Mouse (Mus musculus): Measurements from ENCODE around the gene Mpc2.

Gene Mpc2

GRCm38 (mm10) chr1:165471490-165471889 is 11.1 kb downstream of the Mpc2 start:
- Histone ChIP-seq H3K4me1 (replicated peaks; ENCODE audit: low read depth, low read length) (no peaks in the 10 kb centered on the region), H3K36me3 (ENCODE audit: insufficient read depth, low read length) (no peaks in the 10 kb centered on the region), H3K9me3 (ENCODE audit: low read length) (no peaks in the 10 kb centered on the region), H3K27me3 (ENCODE audit: insufficient read depth, low read length) (no peaks in the 10 kb centered on the region), H3K4me3 (replicated peaks; ENCODE audit: low read length) (no peak overlapping the region)
- no peak for TF ChIP-seq CTCF (conservative IDR thresholded peaks at IDR 0.05; ENCODE audit: low read length)
- TF ChIP-seq POU5F1 (IDR thresholded peaks at IDR 0.05; ENCODE audit: borderline replicate concordance, low read length): no peak
- TF ChIP-seq NANOG (IDR thresholded peaks at IDR 0.05; ENCODE audit: borderline replicate concordance, low read length): no peak

- no peak for TF ChIP-seq POU5F1 (IDR thresholded peaks at IDR 0.05; ENCODE audit: borderline replicate concordance, low read length)
- no peak for TF ChIP-seq CTCF (conservative IDR thresholded peaks at IDR 0.05; ENCODE audit: low read length)
- no peak for TF ChIP-seq NANOG (IDR thresholded peaks at IDR 0.05; ENCODE audit: borderline replicate concordance, low read length)
- H3K36me3 ChIP-seq (ENCODE audit: insufficient read depth, low read length): no peaks in the 10 kb centered on the region
- no peaks in the 10 kb centered on the region for H3K4me1 ChIP-seq (replicated peaks; ENCODE audit: low read depth, low read length)
- no peaks in the 10 kb centered on the region for H3K9me3 ChIP-seq (ENCODE audit: low read length)
- no peak within 1 kb of the TSS for H3K4me3 ChIP-seq (replicated peaks; ENCODE audit: low read length)
- no peaks in the 10 kb centered on the region for H3K27me3 ChIP-seq (ENCODE audit: insufficient read depth, low read length)
Measured at GRCm38 (mm10) chr1:165484688-165485233, 24.3 kb downstream of the Mpc2 start, which contains the start of gene Adcy10. TSS of gene Adcy10 (plus strand) at chr1:165485183.

- TF ChIP-seq NANOG (IDR thresholded peaks at IDR 0.05; ENCODE audit: borderline replicate concordance, low read length): no peak
- no peak for TF ChIP-seq CTCF (conservative IDR thresholded peaks at IDR 0.05; ENCODE audit: low read length)
- no peak for TF ChIP-seq POU5F1 (IDR thresholded peaks at IDR 0.05; ENCODE audit: borderline replicate concordance, low read length)
Measured at GRCm38 (mm10) chr1:165486108-165486507, 25.7 kb downstream of the Mpc2 start.

GRCm38 (mm10) chr1:165489197-165489596 is 28.8 kb downstream of the Mpc2 start:
- no peaks in the 10 kb centered on the region for H3K36me3 ChIP-seq (ENCODE audit: insufficient read depth, low read length)
- H3K4me3 ChIP-seq (replicated peaks; ENCODE audit: low read length): no peak overlapping the region
- no peaks in the 10 kb centered on the region for H3K27me3 ChIP-seq (ENCODE audit: insufficient read depth, low read length)
- H3K4me1 ChIP-seq (replicated peaks; ENCODE audit: low read depth, low read length): no peaks in the 10 kb centered on the region
- H3K9me3 ChIP-seq (ENCODE audit: low read length): no peaks in the 10 kb centered on the region
- TF ChIP-seq CTCF (conservative IDR thresholded peaks at IDR 0.05; ENCODE audit: low read length) (no peak), NANOG (IDR thresholded peaks at IDR 0.05; ENCODE audit: borderline replicate concordance, low read length) (no peak), POU5F1 (IDR thresholded peaks at IDR 0.05; ENCODE audit: borderline replicate concordance, low read length) (no peak)

More at GRCm38 (mm10) chr1:165486108-165486507, 25.7 kb downstream of the Mpc2 start:
- H3K27me3 ChIP-seq (ENCODE audit: insufficient read depth, low read length): no peaks in the 10 kb centered on the region
- no peaks in the 10 kb centered on the region for H3K9me3 ChIP-seq (ENCODE audit: low read length)
- H3K4me1 ChIP-seq (replicated peaks; ENCODE audit: low read depth, low read length): no peaks in the 10 kb centered on the region
- H3K36me3 ChIP-seq (ENCODE audit: insufficient read depth, low read length): no peaks in the 10 kb centered on the region
- H3K4me3 ChIP-seq (replicated peaks; ENCODE audit: low read length): no peak overlapping the region

- no peak overlapping the region for H3K4me3 ChIP-seq (replicated peaks; ENCODE audit: low read length)
- H3K9me3 ChIP-seq (ENCODE audit: low read length): no peaks in the 10 kb centered on the region
- H3K27me3 ChIP-seq (ENCODE audit: insufficient read depth, low read length): no peaks in the 10 kb centered on the region
- no peaks in the 10 kb centered on the region for H3K36me3 ChIP-seq (ENCODE audit: insufficient read depth, low read length)
- no peaks in the 10 kb centered on the region for H3K4me1 ChIP-seq (replicated peaks; ENCODE audit: low read depth, low read length)
- no peak for TF ChIP-seq POU5F1 (IDR thresholded peaks at IDR 0.05; ENCODE audit: borderline replicate concordance, low read length)
- no peak for TF ChIP-seq NANOG (IDR thresholded peaks at IDR 0.05; ENCODE audit: borderline replicate concordance, low read length)
- no peak for TF ChIP-seq CTCF (conservative IDR thresholded peaks at IDR 0.05; ENCODE audit: low read length)
Measured at GRCm38 (mm10) chr1:165498856-165499255, 38.4 kb downstream of the Mpc2 start.

GRCm38 (mm10) chr1:165503307-165504024 is 43.0 kb downstream of the Mpc2 start:
- TF ChIP-seq NANOG (IDR thresholded peaks at IDR 0.05; ENCODE audit: borderline replicate concordance, low read length): no peak
- TF ChIP-seq CTCF (conservative IDR thresholded peaks at IDR 0.05; ENCODE audit: low read length): no peak
- no peak for TF ChIP-seq POU5F1 (IDR thresholded peaks at IDR 0.05; ENCODE audit: borderline replicate concordance, low read length)
- Histone ChIP-seq H3K4me1 (replicated peaks; ENCODE audit: low read depth, low read length) (no peaks in the 10 kb centered on the region), H3K36me3 (ENCODE audit: insufficient read depth, low read length) (no peaks in the 10 kb centered on the region), H3K9me3 (ENCODE audit: low read length) (no peaks in the 10 kb centered on the region), H3K4me3 (replicated peaks; ENCODE audit: low read length) (no peak overlapping the region), H3K27me3 (ENCODE audit: insufficient read depth, low read length) (no peaks in the 10 kb centered on the region)

- no peaks in the 10 kb centered on the region for H3K4me1 ChIP-seq (replicated peaks; ENCODE audit: low read depth, low read length)
- no peaks in the 10 kb centered on the region for H3K27me3 ChIP-seq (ENCODE audit: insufficient read depth, low read length)
- H3K4me3 ChIP-seq (replicated peaks; ENCODE audit: low read length): no peak overlapping the region
- H3K36me3 ChIP-seq (ENCODE audit: insufficient read depth, low read length): no peaks in the 10 kb centered on the region
- no peak for TF ChIP-seq NANOG (IDR thresholded peaks at IDR 0.05; ENCODE audit: borderline replicate concordance, low read length)
- no peak for TF ChIP-seq CTCF (conservative IDR thresholded peaks at IDR 0.05; ENCODE audit: low read length)
- TF ChIP-seq POU5F1 (IDR thresholded peaks at IDR 0.05; ENCODE audit: borderline replicate concordance, low read length): no peak
- no peaks in the 10 kb centered on the region for H3K9me3 ChIP-seq (ENCODE audit: low read length)
Measured at GRCm38 (mm10) chr1:165506303-165506702, 45.9 kb downstream of the Mpc2 start.

- H3K36me3 ChIP-seq (ENCODE audit: insufficient read depth, low read length): no peaks in the 10 kb centered on the region
- H3K9me3 ChIP-seq (ENCODE audit: low read length): no peaks in the 10 kb centered on the region
- no peak overlapping the region for H3K4me3 ChIP-seq (replicated peaks; ENCODE audit: low read length)
- H3K27me3 ChIP-seq (ENCODE audit: insufficient read depth, low read length): no peaks in the 10 kb centered on the region
- TF ChIP-seq CTCF (conservative IDR thresholded peaks at IDR 0.05; ENCODE audit: low read length) (no peak), NANOG (IDR thresholded peaks at IDR 0.05; ENCODE audit: borderline replicate concordance, low read length) (no peak), POU5F1 (IDR thresholded peaks at IDR 0.05; ENCODE audit: borderline replicate concordance, low read length) (no peak)
- no peaks in the 10 kb centered on the region for H3K4me1 ChIP-seq (replicated peaks; ENCODE audit: low read depth, low read length)
Measured at GRCm38 (mm10) chr1:165510161-165510560, 49.7 kb downstream of the Mpc2 start.
